Mouse (Mus musculus) ES-E14 (cell line): Measurements from ENCODE around the gene Mafk.

ENCODE experiments used
- CHD2 ChIP-seq: IDR thresholded peaks from 2 replicates; pipeline ENCODE4 v1.6.1; 2014; ENCODE audit warnings: mild to moderate bottlenecking, low read depth, low read length, inconsistent platforms
- HCFC1 ChIP-seq: IDR thresholded peaks from 2 replicates; pipeline ENCODE4 v1.6.1; 2012; ENCODE audit warnings: low read length, inconsistent platforms, borderline replicate concordance; ENCODE audit not compliant: insufficient read depth
- MAFK ChIP-seq: IDR thresholded peaks from 2 replicates; pipeline ENCODE4 v1.6.1; 2014; ENCODE audit warnings: mild to moderate bottlenecking, low read depth, low read length, inconsistent platforms; ENCODE audit not compliant: insufficient read depth
- ZC3H11A ChIP-seq: IDR thresholded peaks from 2 replicates; pipeline ENCODE4 v1.6.1; 2012; ENCODE audit warnings: low read depth, mild to moderate bottlenecking, inconsistent platforms, low read length, borderline replicate concordance
- ZNF384 ChIP-seq: IDR thresholded peaks from 2 replicates; pipeline ENCODE4 v1.6.1; 2012; ENCODE audit warnings: low read depth, low read length, inconsistent platforms

GRCm38 (mm10) chr5:139797473-139798167 lies 6.3 kb downstream of the Mafk start:
- no peak for TF ChIP-seq ZNF384
- TF ChIP-seq CHD2 = no peak
- no peak for TF ChIP-seq MAFK
- TF ChIP-seq ZC3H11A = no peak
- TF ChIP-seq HCFC1 = no peak
